Mouse (Mus musculus) mouse trophoblast stem cell (cell line): Measurements from ENCODE around the gene Armc12.

ENCODE experiments used
- in situ Hi-C, 2 experiments: fragments of 300-500 bp; cut with MseI, MboI; formaldehyde crosslinking; loops; 2 replicates in 1 of 2; 3 replicates in 1 of 2; pipeline ENCODE4 v1.15.1; 2025

Gene Armc12

GRCm38 (mm10) chr17:28530506-28530905, at the start of gene Armc12:
Gene Armc12, plus strand, starts transcription at chr17:28530806.
- in situ Hi-C loops, result no loop called here

DNA sequence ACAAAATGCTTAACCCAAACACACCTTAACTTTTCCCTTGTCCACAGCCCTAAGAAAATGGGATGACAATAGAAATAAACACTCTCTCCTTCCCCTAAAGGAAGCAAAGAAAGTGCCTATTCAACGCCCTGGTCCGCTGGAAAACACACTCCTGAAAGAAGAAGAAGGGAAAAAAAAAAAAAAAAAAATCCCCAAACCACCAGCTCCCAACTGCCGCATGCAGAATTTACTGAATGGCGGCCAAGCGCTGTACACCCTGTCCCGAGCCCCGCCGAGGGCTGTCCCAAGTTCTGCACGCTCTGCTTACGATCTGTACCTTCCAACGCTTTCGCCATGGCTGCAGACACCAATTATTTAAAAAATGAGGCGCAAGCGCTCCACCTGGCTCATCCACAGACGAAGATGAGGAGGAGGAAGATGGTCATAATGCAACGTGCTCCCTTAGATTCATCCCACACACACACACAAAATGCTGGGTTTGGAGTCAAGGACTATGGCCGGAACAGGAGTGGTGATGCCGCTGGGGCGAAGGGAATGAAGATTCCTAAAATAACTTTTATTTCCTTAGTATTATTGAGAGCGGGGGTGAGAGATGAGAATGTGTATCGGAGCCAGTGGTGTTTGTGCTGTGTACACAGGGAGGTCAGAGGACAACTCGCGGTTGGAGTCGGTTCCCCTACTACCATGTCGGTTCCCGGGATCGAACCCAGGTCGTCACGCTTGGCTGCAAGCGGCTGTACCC, 45.7 kb upstream of the Armc12 start:
- in situ Hi-C loops, result loop anchor here (5.0 kb wide), 1 partner anchor 37 kb away; no protein-coding TSS in a partner anchor

GRCm38 (mm10) chr17:28485446-28485948, 45.1 kb upstream of the Armc12 start:
- in situ Hi-C loops, result loop anchor here in 1 of 2 experiments (5.0 kb wide), 1 partner anchor 37 kb away; no protein-coding TSS in a partner anchor

DNA sequence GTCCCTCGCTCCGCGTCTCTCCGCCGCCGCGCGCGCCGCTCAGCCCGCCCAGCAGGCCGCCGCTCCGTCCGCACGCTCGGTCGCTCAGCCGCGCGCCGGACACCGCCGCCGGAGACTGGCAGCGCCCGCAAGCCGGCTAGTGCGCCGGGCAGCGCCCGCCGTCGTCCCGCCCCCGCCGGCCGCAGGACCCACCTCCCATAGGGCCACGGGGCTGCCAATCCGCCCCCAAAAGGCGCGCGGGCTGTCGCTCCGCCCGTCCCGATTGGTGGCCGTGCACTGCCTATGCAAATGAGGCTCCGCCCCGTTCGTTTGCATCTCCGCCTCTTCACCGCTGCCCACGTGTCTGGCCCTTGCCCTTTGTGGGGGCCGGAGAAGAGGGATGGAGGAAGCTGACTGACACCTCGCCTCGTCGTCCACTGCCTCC, 44.6 kb upstream of the Armc12 start:
- in situ Hi-C loops, result loop anchor here in 1 of 2 experiments (5.0 kb wide), 1 partner anchor 36 kb away; no protein-coding TSS in a partner anchor

- in situ Hi-C loops, result loop anchor here in 1 of 2 experiments (5.0 kb wide), 1 partner anchor 36 kb away; no protein-coding TSS in a partner anchor
These were observed 43.9 kb upstream of the Armc12 start for GRCm38 (mm10) chr17:28486720-28487119.

GRCm38 (mm10) chr17:28487584-28488257, 42.9 kb upstream of the Armc12 start:
- in situ Hi-C loops, result loop anchor here in 1 of 2 experiments (5.0 kb wide), 1 partner anchor 35 kb away; no protein-coding TSS in a partner anchor

- in situ Hi-C loops, result loop anchor here in 1 of 2 experiments (5.0 kb wide), 1 partner anchor 34 kb away; no protein-coding TSS in a partner anchor
These were observed 42.2 kb upstream of the Armc12 start for GRCm38 (mm10) chr17:28488258-28489013.

GRCm38 (mm10) chr17:28491035-28491770, 39.4 kb upstream of the Armc12 start:
- in situ Hi-C loops, result no loop called here

DNA sequence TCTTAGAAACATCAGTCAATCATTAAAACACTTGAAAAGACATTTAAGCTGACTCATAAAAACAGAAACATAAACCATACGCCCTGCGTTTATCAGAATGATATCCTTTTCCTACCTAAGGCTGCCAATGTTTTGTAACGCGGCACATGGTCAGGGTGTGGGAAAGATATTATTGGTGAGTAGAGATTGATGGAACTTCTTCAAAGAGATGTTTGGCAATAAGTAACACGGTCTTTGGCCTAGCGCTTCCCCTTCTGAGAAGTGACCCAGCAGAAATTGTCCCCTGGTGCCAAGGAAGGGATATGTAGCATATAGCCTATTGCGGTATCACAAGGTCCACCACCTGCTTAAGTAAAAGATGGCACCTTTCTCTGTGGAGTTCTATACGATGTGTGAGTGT, 34.8 kb upstream of the Armc12 start:
- in situ Hi-C loops, result no loop called here

DNA sequence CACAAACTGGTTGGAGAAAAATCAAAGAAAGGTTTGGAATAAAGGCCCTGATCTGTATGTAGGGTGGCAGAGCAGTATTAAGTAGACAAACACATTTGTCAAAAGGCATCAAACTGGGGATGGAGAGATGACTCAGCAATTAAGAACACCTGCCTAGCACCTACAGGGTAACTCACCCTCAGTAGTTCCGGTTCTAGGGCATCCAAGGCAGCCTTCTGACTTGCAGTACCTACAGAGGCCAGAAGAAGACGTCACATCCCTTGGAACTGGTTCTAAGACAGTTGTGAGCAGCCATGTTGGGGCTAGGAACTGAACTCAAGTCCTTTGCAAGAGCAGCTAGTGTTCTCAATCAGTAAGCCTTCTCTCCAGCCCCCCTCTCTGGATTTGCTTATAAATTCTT, 31.4 kb upstream of the Armc12 start:
- in situ Hi-C loops, result no loop called here

- in situ Hi-C loops, result no loop called here
These were observed 30.1 kb upstream of the Armc12 start for GRCm38 (mm10) chr17:28500465-28500864.

- in situ Hi-C loops, result no loop called here
These were observed 28.3 kb upstream of the Armc12 start for GRCm38 (mm10) chr17:28502196-28502821.

DNA sequence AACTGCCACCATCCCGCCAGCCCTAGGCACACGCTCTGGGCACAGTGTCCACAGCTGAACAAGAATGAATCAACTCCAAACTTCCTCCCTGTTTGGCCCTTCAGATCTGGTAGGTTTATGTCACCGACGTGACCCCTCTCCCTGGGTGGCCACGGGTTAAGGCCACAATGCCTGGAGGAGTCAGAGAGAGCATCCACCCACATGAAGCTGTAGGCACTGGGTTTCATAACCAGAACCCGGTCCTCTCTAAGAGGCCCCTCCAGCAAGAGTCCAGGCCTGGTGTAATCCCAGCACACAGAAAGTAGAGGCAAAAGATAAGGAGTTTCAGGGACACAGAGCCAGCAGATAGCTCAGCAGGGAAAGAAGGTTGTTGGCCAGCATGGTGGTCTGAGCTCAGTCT, 26.4 kb upstream of the Armc12 start:
- in situ Hi-C loops, result no loop called here

- in situ Hi-C loops, result no loop called here
These were observed 25.0 kb upstream of the Armc12 start for GRCm38 (mm10) chr17:28505591-28505990.

DNA sequence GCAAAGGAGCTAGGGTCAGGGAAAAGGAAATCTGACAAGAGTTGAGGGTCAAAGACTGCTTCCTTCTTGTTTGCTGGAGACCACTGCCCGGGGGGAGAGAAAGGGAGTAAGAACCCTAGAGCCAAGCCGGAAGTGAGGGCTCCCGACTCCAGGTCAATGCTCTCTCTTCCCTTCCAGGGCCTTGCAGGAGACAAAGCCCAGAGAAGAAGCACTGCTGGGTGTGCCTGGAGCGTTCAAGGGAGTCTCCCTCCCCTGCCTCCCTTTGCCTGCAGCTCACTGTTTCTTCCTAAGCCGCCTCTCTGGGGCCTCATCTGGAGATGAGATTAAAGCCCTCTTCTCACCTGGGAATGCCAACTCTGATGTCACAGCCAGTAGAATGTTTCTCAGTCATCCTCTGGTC, 23.7 kb upstream of the Armc12 start:
- in situ Hi-C loops, result no loop called here

GRCm38 (mm10) chr17:28507496-28507895, 23.1 kb upstream of the Armc12 start:
- in situ Hi-C loops, result no loop called here

DNA sequence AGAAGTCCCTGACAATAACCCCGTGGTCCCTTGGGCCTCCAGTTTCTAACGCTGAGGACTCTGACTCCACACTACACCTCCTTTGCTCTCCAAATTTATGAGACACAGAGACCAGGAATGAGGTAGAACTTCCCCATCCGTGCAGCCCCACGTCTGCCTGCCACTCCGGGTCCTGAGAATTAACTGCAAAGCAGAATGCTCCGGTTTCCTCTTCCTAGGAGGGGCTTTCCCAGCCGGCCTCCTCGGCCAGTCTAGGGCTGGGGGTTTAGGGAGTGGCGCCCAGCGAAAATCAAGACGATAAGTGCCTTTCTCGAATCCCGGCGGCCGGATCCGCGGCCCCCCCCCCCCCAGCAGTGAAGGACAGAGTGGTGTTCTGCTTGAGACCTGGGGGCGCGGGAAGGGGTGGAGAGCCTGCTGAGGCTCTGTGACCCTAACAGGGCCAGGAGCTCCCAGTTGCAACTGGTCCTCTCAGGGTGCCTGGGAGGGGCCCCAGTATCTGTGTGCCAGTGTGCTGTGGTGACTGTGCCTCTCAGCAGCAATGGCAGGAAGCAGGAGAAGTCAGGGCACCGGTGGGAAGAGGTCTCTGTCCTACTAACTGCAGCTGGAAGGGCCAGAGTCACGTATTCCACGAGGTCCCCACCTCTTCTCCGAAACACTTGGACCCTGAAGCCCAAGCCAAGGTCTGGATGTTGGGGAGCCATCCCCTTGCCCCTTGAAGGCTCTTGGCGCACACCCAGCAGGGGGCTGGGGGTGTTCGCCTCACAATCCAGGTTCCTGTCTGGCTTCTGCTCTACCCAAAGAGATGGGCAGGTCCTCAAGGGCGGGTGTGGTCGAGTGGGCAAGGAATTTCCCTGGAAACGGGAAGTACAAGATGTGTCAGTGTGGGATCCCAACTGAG, 19.9 kb upstream of the Armc12 start:
- in situ Hi-C loops, result no loop called here

DNA sequence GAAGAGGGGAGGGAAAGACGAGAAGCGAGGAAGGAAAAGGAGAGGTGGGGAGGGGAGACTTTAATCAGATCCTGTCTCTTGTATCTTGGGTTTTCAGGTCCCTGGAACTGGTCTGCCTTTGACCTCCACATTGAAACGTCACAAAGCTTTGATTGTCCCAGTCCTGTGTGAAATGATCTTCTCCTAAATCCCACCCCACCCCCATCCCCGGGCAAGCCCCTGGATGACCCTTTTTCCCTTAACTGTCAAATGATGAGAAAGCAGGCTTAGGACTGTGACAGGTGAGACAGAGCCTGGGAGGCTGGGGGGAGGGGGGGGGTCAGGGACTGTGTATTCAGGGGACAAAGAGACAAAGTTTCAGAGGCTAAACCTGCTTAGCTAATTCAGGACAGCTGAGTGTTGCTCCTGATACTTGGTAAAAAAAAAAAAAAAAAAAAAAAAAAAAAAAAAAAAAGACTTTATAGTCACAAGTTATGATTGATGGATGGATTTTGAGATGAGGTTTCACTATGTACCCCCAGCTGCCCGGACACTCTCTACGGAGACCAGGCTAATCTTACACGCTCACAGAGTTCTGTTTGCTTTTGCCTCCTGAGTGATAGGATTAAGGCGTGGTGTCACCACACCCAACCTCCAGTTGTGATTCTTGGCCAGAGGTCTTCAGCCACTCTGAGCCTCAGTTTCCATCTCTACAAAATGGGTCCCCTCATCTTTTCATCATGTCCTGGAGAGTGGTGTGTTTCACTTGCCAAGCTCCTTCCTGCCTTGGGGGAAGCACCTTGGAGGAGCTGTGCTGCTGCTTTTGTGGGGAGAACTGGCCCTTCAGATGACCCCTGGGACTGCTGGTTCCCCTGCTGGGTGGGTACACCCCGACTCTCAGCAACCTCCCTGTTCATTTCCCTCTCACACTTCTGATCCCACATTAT, 18.7 kb upstream of the Armc12 start:
- in situ Hi-C loops, result no loop called here
